Mouse (Mus musculus): ENCODE data around the gene Nlrp3. TPM values are rescaled to one million over a fixed set of nuclear protein-coding genes. Genes with fewer than 3 reads are reported as not detected.

The Nlrp3 gene
- 0.04 and 0.07 TPM in 2 replicates for polyA plus RNA-seq (2015; fragmentation: Nextera tagmentation; extraction: Ambion mirVana)

DNA sequence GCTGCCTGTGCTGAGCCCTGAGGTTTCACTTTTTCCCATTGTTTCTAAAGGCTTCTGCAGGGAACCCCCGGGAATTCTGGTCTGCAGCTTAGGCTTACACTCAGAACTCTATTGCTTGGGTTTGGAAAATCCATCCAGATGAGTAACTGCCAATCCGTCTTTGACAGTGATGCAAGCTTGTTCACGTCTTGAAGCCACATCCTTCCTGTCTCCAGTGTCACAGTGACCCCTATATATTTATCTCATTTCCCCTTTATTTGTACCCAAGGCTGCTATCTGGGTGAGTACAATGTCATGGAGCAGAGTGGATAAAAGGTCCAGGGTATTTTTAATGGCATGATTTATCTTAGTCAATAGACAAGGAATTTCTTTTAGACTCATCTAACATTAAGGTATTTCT is at the start of gene Nlrp3:
Gene Nlrp3, plus strand, starts transcription at position 245 of the 400 bp plus-strand sequence.
- Histone ChIP-seq H3K4me1 (ENCODE audit: insufficient read depth, low read length) (peaks cover 12% of the 10 kb centered on the region), H3K27ac (ENCODE audit: low read length) (no peak within 1 kb of the TSS), H3K36me3 (ENCODE audit: insufficient read depth, low read length) (no peaks in the 10 kb centered on the region), H3K9me3 (ENCODE audit: low read length) (0 out of 2 replicates have a peak, but pooled peaks cover 4% of the 10 kb centered on the region), H3K4me2 (replicated peaks; ENCODE audit: low read depth, low read length) (no peak within 1 kb of the TSS), H3K27me3 (ENCODE audit: insufficient read depth, low read length) (no peaks in the 10 kb centered on the region), H3K4me3 (ENCODE audit: low read length) (no peak within 1 kb of the TSS), H3K9ac (replicated peaks; ENCODE audit: low read length) (no peak within 1 kb of the TSS)
- 47% methylated on average over 3 of the region's 3 CpGs for WGBS
- ATAC-seq (ENCODE audit: low FRiP score, low TSS enrichment), result no peak

DNA sequence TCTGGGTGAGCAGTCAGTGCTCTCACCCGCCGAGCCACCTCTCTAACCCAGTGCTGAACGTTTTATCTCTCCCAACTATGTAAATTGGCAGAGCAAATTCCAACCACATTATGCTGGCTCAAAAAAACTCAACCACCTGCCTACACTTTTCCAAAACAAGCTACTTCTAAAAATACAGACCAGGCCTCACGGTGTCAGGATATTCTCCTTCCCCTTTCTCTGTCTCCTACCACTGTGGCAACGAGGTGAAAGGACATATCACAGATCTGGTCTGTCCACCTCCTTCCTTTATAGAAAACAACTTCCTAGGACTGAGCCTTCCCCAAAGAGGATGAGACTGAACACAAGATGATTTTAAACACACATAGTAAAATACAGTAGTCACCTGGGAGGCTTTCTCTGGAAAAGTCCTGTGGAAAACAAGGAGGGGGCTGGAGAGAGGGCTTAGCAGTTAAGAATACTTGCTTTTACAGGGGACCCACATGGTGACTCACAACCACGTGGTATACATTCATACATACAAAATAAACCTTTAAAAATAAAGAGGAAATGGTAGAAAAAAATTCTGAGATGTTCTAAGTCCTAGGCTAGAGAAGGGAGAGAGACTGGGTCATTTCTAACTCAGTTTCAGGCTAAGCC is 44.6 kb upstream of the Nlrp3 start:
- H3K27ac ChIP-seq (ENCODE audit: low read length), result no peak overlapping the region
- WGBS, result 84% methylated on average over 6 of the region's 6 CpGs
- ATAC-seq (ENCODE audit: low FRiP score, low TSS enrichment), result no peak

DNA sequence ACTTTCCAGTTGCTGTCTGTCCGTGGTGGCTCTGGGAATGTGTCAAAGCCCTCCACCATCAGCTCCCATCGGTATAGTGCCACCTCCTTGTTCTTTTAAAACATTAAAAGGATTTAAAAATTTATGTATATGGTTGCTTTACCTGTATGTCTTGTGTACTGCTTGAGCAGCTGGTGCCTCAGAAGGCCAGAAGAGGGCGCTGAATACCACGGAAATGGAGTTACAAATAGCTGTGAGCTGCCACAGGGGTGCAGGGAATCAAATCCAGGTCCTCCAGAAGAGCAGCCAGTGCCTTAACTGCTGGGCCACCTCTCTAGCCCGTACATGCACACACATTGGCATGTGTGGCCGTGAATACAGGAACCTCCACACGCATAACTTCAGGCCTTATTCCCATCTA is 43.6 kb upstream of the Nlrp3 start:
- WGBS, result 92% methylated on average over 7 of the region's 7 CpGs
- Histone ChIP-seq H3K9me3 (ENCODE audit: low read length) (no peaks in the 10 kb centered on the region; the same call in 1 of the 2 replicates), H3K27ac (ENCODE audit: low read length) (no peak overlapping the region), H3K4me3 (ENCODE audit: low read length) (no peak overlapping the region), H3K36me3 (ENCODE audit: insufficient read depth, low read length) (peaks cover 96% of the 10 kb centered on the region), H3K4me2 (replicated peaks; ENCODE audit: low read depth, low read length) (no peak overlapping the region), H3K4me1 (ENCODE audit: insufficient read depth, low read length) (no peaks in the 10 kb centered on the region), H3K27me3 (ENCODE audit: insufficient read depth, low read length) (no peaks in the 10 kb centered on the region), H3K9ac (replicated peaks; ENCODE audit: low read length) (no peak overlapping the region)
- ATAC-seq (ENCODE audit: low FRiP score, low TSS enrichment), result no peak

More for the DNA sequence above, 44.6 kb upstream of the Nlrp3 start:
- no peaks in the 10 kb centered on the region for H3K27me3 ChIP-seq (ENCODE audit: insufficient read depth, low read length)
- no peak overlapping the region for H3K9ac ChIP-seq (replicated peaks; ENCODE audit: low read length)
- no peaks in the 10 kb centered on the region; the same call in 1 of the 2 replicates for H3K9me3 ChIP-seq (ENCODE audit: low read length)
- peaks cover 96% of the 10 kb centered on the region for H3K36me3 ChIP-seq (ENCODE audit: insufficient read depth, low read length)
- H3K4me3 ChIP-seq (ENCODE audit: low read length), result no peak overlapping the region
- no peak overlapping the region for H3K4me2 ChIP-seq (replicated peaks; ENCODE audit: low read depth, low read length)
- no peaks in the 10 kb centered on the region for H3K4me1 ChIP-seq (ENCODE audit: insufficient read depth, low read length)

DNA sequence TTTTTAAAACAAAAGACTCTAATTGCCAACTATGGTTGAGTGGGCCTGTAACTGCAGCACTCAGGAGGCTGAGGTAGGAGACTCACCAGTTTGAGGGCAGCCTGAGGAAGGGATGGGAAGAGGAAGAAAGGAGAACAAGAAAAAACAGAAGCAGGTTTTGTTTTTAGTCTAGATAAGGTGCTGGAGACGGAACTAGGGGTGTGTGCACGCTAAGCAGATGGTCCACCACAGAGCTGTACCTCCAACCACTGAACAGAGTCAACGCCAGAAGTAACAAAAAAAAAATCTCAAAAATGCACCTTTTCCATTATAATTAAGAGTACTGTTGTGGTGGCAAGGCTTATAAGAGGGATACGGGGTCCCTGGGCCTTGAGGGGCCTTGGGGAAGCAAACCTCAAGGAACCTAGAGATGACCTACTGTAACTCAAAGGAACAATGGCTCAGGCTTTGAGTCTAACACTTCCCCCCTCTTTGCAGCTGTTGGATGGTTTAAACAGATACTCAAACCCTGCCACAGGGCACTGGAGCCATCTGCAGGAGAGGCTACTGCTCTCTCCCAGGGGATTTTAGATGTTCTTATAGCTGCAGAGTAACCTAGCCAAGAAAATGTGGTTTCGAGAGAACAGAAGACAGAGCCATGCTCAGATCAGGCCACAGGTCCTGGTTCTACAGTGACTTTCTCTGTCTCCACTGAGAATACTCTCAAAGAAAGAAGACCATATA is 39.2 kb upstream of the Nlrp3 start:
- no peak overlapping the region for H3K9ac ChIP-seq (replicated peaks; ENCODE audit: low read length)
- H3K4me2 ChIP-seq (replicated peaks; ENCODE audit: low read depth, low read length), result no peak overlapping the region
- H3K4me3 ChIP-seq (ENCODE audit: low read length), result no peak overlapping the region
- H3K27me3 ChIP-seq (ENCODE audit: insufficient read depth, low read length), result no peaks in the 10 kb centered on the region
- no peak for ATAC-seq (ENCODE audit: low FRiP score, low TSS enrichment)
- H3K36me3 ChIP-seq (ENCODE audit: insufficient read depth, low read length), result peaks cover 68% of the 10 kb centered on the region
- no peak overlapping the region for H3K27ac ChIP-seq (ENCODE audit: low read length)
- WGBS, result 85% methylated on average over 5 of the region's 5 CpGs
- peaks cover 12% of the 10 kb centered on the region for H3K4me1 ChIP-seq (ENCODE audit: insufficient read depth, low read length)
- no peaks in the 10 kb centered on the region; the same call in 1 of the 2 replicates for H3K9me3 ChIP-seq (ENCODE audit: low read length)

- Histone ChIP-seq H3K36me3 (ENCODE audit: insufficient read depth, low read length) (peaks cover 37% of the 10 kb centered on the region), H3K4me1 (ENCODE audit: insufficient read depth, low read length) (peaks cover 19% of the 10 kb centered on the region), H3K27ac (ENCODE audit: low read length) (peak overlapping the region; percentile 95), H3K4me3 (ENCODE audit: low read length) (peak overlapping the region; percentile 68), H3K9ac (replicated peaks; ENCODE audit: low read length) (peak overlapping the region; percentile 99), H3K9me3 (ENCODE audit: low read length) (no peaks in the 10 kb centered on the region), H3K27me3 (ENCODE audit: insufficient read depth, low read length) (no peaks in the 10 kb centered on the region), H3K4me2 (replicated peaks; ENCODE audit: low read depth, low read length) (peak overlapping the region; percentile 95)
- under 1% methylated on average over 21 of the region's 21 CpGs for WGBS
- ATAC-seq (ENCODE audit: low FRiP score, low TSS enrichment), result peak; percentile 53
Measured at GRCm38 (mm10) chr11:59505351-59505838, 36.0 kb upstream of the Nlrp3 start.

- peaks cover 19% of the 10 kb centered on the region for H3K4me1 ChIP-seq (ENCODE audit: insufficient read depth, low read length)
- H3K9ac ChIP-seq (replicated peaks; ENCODE audit: low read length), result peak overlapping the region; percentile 99
- ATAC-seq (ENCODE audit: low FRiP score, low TSS enrichment), result peak; percentile 96
- H3K36me3 ChIP-seq (ENCODE audit: insufficient read depth, low read length), result peaks cover 34% of the 10 kb centered on the region
- H3K27me3 ChIP-seq (ENCODE audit: insufficient read depth, low read length), result no peaks in the 10 kb centered on the region
- H3K27ac ChIP-seq (ENCODE audit: low read length), result peak overlapping the region; percentile 95
- peak overlapping the region; percentile 95 for H3K4me2 ChIP-seq (replicated peaks; ENCODE audit: low read depth, low read length)
- WGBS, result 1% methylated on average over 64 of the region's 71 CpGs
- H3K4me3 ChIP-seq (ENCODE audit: low read length), result peak overlapping the region; percentile 68
- H3K9me3 ChIP-seq (ENCODE audit: low read length), result no peaks in the 10 kb centered on the region
Measured at GRCm38 (mm10) chr11:59505839-59506712, 35.3 kb upstream of the Nlrp3 start.

DNA sequence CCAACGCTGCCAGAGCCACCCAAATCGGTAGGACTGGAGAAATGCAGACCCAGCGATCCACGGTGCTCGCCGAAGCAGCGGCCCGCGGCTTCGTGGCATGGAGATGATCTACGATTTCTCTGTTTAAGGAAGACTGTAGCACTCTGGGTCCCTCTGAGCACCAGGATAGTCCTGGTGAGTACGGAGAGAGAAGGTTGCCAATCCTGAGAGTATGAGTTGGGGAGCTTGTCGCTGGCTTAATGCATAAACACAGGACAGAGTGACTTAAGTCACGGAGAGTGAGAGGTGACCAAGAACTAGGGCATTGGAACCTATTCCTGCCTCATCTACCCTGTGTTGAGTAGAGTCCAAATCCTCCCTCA is 34.7 kb upstream of the Nlrp3 start:
- H3K9me3 ChIP-seq (ENCODE audit: low read length), result no peaks in the 10 kb centered on the region
- H3K27me3 ChIP-seq (ENCODE audit: insufficient read depth, low read length), result no peaks in the 10 kb centered on the region
- peaks cover 19% of the 10 kb centered on the region for H3K4me1 ChIP-seq (ENCODE audit: insufficient read depth, low read length)
- peak overlapping the region; percentile 68 for H3K4me3 ChIP-seq (ENCODE audit: low read length)
- peak overlapping the region; percentile 95 for H3K4me2 ChIP-seq (replicated peaks; ENCODE audit: low read depth, low read length)
- H3K27ac ChIP-seq (ENCODE audit: low read length), result peak overlapping the region; percentile 95
- peaks cover 28% of the 10 kb centered on the region for H3K36me3 ChIP-seq (ENCODE audit: insufficient read depth, low read length)
- H3K9ac ChIP-seq (replicated peaks; ENCODE audit: low read length), result peak overlapping the region; percentile 99
- WGBS, result under 1% methylated on average over 14 of the region's 14 CpGs
- ATAC-seq (ENCODE audit: low FRiP score, low TSS enrichment), result peak; percentile 16

DNA sequence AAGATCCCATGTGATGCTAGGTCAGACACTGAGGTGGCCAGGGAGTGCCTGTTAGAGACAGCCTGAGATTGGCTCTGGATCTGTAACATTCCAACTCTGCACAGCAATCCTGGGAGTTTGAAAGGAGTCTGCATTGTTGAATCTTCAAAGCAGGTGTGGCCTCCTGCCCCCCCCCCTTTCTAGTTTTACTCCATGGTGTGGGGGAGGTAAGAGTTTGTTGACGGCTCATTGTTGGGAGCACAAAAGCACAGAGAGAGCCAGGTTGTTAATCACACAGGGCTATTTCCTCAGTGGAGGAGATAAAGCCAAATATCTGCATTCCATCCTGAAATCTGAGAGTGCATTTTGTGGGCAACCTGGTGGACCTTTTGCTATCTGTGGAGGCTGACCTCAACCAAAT is 29.8 kb upstream of the Nlrp3 start:
- Histone ChIP-seq H3K4me2 (replicated peaks; ENCODE audit: low read depth, low read length) (no peak overlapping the region), H3K36me3 (ENCODE audit: insufficient read depth, low read length) (peaks cover 4% of the 10 kb centered on the region; the same call in 1 of the 2 replicates), H3K27me3 (ENCODE audit: insufficient read depth, low read length) (no peaks in the 10 kb centered on the region), H3K27ac (ENCODE audit: low read length) (no peak overlapping the region), H3K9me3 (ENCODE audit: low read length) (no peaks in the 10 kb centered on the region), H3K9ac (replicated peaks; ENCODE audit: low read length) (no peak overlapping the region), H3K4me3 (ENCODE audit: low read length) (no peak overlapping the region), H3K4me1 (ENCODE audit: insufficient read depth, low read length) (peaks cover 12% of the 10 kb centered on the region)
- no peak for ATAC-seq (ENCODE audit: low FRiP score, low TSS enrichment)
- WGBS, result 24% methylated on average over 1 of the region's 1 CpGs

DNA sequence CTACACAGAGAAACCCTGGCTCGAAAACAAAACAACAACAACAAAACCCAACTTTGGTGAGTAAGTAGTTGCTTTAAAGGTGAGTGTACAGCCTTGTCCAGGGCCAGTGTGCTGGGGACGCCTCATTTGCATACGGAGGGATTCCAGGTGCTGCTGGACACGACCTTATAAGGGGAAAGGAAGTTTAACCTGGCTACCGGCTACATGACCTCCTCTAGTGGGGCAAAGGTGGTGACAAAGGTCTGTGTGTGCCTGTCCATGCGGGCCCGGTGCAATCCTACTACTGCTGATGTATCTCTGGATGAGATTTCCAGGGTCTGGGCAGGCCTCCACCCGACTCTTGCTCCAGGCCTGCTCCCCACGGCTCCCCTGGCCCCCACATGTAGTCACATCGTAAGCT is 28.6 kb upstream of the Nlrp3 start:
- Histone ChIP-seq H3K27ac (ENCODE audit: low read length) (no peak overlapping the region), H3K4me2 (replicated peaks; ENCODE audit: low read depth, low read length) (no peak overlapping the region), H3K4me3 (ENCODE audit: low read length) (no peak overlapping the region), H3K9me3 (ENCODE audit: low read length) (no peaks in the 10 kb centered on the region), H3K4me1 (ENCODE audit: insufficient read depth, low read length) (peaks cover 1% of the 10 kb centered on the region), H3K36me3 (ENCODE audit: insufficient read depth, low read length) (peaks cover 4% of the 10 kb centered on the region; the same call in 1 of the 2 replicates), H3K9ac (replicated peaks; ENCODE audit: low read length) (no peak overlapping the region), H3K27me3 (ENCODE audit: insufficient read depth, low read length) (no peaks in the 10 kb centered on the region)
- WGBS, result 83% methylated on average over 10 of the region's 10 CpGs
- ATAC-seq (ENCODE audit: low FRiP score, low TSS enrichment), result no peak
